Mouse (Mus musculus) neural tube, embryonic 11.5 days (tissue): ENCODE results near the gene Rimbp3. TPM values are rescaled to one million over a fixed set of nuclear protein-coding genes. Genes with fewer than 3 reads are reported as not detected.
A peak's percentile ranks its signal among the peaks of the same experiment; 100 is the strongest.

ENCODE experiments used
- ATAC-seq: fragments of 200-750 bp; cut with Nextera tagmentation; 2 replicates; pipeline ENCODE4 v1.8.0; 2017; ENCODE audit warnings: moderate number of reproducible peaks, mild to moderate bottlenecking, moderate TSS enrichment, moderate library complexity; ENCODE audit not compliant: insufficient read depth, low FRiP score, low TSS enrichment
- DNase-seq: peaks from one replicate; pipeline ENCODE4 v3.0.0-alpha.2; 2015; ENCODE audit warnings: low spot score
- H3K27ac ChIP-seq: fragments of 300-500 bp; sonication (generic); 2 replicates; pipeline ENCODE4 v1.5.1; 2014; ENCODE audit warnings: low read depth, mild to moderate bottlenecking, low read length
- H3K27me3 ChIP-seq: fragments of 300-500 bp; sonication (generic); 2 replicates; pipeline ENCODE4 v1.6.1; 2014; ENCODE audit warnings: mild to moderate bottlenecking, low read length, mixed read lengths; ENCODE audit not compliant: control insufficient read depth, insufficient read depth
- H3K36me3 ChIP-seq: fragments of 300-500 bp; sonication (generic); 2 replicates; pipeline ENCODE4 v1.6.1; 2014; ENCODE audit warnings: mild to moderate bottlenecking, low read length, moderate library complexity, mixed read lengths; ENCODE audit not compliant: control insufficient read depth, insufficient read depth
- H3K4me1 ChIP-seq: fragments of 300-500 bp; sonication (generic); 2 replicates; pipeline ENCODE4 v1.6.1; 2014; ENCODE audit warnings: low read length, mixed read lengths; ENCODE audit not compliant: control insufficient read depth, insufficient read depth
- H3K4me2 ChIP-seq: fragments of 300-500 bp; sonication (generic); 2 replicates; pipeline ENCODE4 v1.6.1; 2014; ENCODE audit warnings: low read depth, mild to moderate bottlenecking, moderate library complexity
- H3K4me3 ChIP-seq: fragments of 300-500 bp; sonication (generic); 2 replicates; pipeline ENCODE4 v1.5.1; 2014; ENCODE audit warnings: low read depth, low read length
- H3K9ac ChIP-seq: fragments of 300-500 bp; sonication (generic); 2 replicates; pipeline ENCODE4 v1.6.1; 2014; ENCODE audit warnings: mild to moderate bottlenecking, low read length
- H3K9me3 ChIP-seq: fragments of 300-500 bp; sonication (generic); 2 replicates; pipeline ENCODE4 v1.6.1; 2016; ENCODE audit warnings: low read length; ENCODE audit not compliant: control insufficient read depth
- WGBS: fragments of 180-500 bp; shearing (Covaris S2); extraction: QIAGEN DNeasy Blood & Tissue Kit; methylation state at CpG from one replicate; pipeline ENCODE4 v1.1.7; 2014; 5-methylcytosine and 5-hydroxymethylcytosine counted together
- polyA plus RNA-seq: library from polyadenylated mRNA; unstranded; fragments of >200 nt; fragmentation: Nextera tagmentation; extraction: Ambion mirVana; gene quantifications from 2 replicates; pipeline ENCODE4 v1.2.1, GENCODE M21; 2014

Gene Rimbp3
- polyA plus RNA-seq, 1 experiment from 2014 or later, result 1.1 TPM

DNA sequence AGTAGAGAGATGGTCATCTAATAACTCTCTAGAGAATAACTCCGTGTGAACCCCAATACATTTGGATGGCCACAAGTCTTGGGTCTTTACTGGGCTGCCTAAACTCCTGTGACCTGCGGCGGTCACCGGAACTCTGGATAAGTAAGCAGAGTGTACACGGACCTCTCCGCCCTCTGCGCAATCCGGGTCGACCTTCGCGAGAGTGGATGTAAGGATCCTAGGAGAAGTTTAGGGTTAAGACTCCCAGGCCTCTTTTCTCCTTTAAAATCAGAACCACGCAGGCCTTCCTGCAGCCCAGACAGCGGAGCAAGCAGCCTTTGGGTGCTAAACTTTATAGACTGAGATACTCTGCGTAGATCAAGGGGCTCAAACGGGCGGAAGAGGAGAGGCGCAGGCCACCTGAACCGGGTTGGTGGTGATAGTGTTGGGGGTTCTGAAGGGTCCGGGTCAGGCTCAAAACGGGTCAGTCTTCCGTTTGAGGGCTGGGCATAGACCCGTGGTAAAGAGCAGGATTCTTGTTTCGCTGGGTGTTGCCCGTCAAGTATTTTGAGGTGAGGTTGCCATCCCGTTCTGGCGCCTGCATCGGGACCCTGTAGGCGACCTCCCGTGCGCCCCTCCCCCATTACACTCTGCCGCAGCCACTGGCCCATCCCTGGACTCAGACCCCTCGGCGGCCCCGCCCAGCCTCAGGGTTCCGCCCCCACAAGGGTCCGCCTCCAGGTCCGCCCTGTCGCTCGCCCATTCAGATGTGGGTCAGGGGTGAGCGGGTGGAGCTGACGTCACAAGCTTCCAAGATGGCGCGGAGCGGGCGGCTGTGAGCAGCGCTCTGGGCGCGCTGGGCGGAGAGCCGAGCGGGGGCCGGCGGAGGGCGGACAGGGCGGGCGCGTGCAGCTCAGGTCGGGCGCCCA lies 24.6 kb downstream of the Rimbp3 start, which contains the start of gene Hic2:
Gene Hic2 (plus strand): TSS at position 779 of the 908 bp plus-strand sequence.
- H3K9ac ChIP-seq, result peak within 1 kb of the TSS; percentile 94
- peak within 1 kb of the TSS; percentile 80 for H3K4me2 ChIP-seq
- peak within 1 kb of the TSS; percentile 89 for H3K4me3 ChIP-seq
- peak within 1 kb of the TSS; percentile 93 for H3K27ac ChIP-seq
- WGBS, result under 1% methylated on average over 54 of the region's 59 CpGs
- DNase-seq, result peak; percentile 98
- H3K36me3 ChIP-seq, result no peaks in the 10 kb centered on the region
- H3K4me1 ChIP-seq, result peaks cover 16% of the 10 kb centered on the region
- H3K27me3 ChIP-seq, result no peaks in the 10 kb centered on the region
- ATAC-seq, result peak; percentile 98
- no peaks in the 10 kb centered on the region for H3K9me3 ChIP-seq

DNA sequence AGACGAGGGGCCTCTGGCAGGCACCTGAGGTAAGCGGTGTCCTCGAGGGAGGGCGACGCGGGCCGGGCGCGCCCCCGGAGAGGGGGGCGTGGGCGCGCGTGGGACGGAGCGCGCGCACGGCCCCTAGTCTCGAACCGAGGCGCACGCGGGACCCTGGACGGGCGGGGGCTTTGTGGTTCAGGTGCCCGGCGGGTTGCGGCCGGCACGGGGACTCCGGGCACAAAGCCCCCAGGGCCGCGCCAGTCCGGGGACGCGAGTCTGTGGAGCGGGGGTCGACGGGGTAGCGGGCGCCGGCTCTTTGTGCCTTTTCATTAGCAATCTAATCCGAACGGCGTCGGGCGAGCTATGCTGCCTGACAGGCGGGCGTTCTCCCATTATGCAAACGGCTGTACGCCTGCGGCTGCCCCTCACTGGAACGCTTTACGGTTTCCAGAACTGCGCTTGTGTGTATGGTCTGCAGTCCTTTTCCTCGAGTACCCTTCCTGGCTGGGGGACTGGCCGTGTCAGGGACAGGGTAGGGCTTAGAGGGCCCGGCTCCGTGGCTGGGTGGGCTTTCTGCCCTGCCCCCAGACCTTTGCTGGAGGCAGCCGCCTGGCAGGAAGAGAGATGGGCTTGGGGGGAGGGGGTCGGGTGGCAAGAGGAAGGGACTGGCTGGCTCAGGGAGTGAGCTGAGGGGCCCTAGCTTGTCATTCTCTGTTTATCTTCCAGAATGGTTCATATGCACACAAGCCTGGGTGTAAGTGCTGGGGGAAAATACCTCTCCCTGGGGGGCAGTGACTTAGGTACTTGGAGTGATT lies 25.5 kb downstream of the Rimbp3 start:
- Histone ChIP-seq H3K4me1 (peaks cover 16% of the 10 kb centered on the region), H3K36me3 (no peaks in the 10 kb centered on the region), H3K9ac (peak overlapping the region; percentile 94), H3K9me3 (no peaks in the 10 kb centered on the region), H3K27ac (peak overlapping the region; percentile 93), H3K27me3 (no peaks in the 10 kb centered on the region), H3K4me2 (peak overlapping the region; percentile 80), H3K4me3 (peak overlapping the region; percentile 89)
- WGBS, result under 1% methylated on average over 61 of the region's 62 CpGs
- DNase-seq (peak; percentile 82), ATAC-seq (peak; percentile 73)

DNA sequence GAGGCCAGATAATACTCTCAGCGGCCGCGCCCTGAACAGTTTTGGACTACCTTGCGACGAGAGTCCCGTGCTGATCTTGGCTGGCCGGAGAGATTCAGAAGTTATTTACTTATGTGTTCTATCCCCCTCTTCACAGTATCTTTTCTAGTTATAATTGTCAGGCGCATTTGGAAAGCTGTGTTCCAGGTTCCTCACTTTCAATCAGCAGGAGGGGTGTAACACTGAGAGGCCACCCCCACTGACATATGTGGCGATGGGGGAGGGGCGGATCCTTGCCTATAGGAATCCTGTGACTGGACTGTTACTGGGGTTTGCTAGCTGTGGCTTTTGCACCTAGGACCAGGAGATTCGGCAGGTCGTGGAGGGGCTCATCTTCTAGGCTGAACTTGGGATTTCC lies 26.1 kb downstream of the Rimbp3 start:
- H3K9me3 ChIP-seq, result no peaks in the 10 kb centered on the region

DNA sequence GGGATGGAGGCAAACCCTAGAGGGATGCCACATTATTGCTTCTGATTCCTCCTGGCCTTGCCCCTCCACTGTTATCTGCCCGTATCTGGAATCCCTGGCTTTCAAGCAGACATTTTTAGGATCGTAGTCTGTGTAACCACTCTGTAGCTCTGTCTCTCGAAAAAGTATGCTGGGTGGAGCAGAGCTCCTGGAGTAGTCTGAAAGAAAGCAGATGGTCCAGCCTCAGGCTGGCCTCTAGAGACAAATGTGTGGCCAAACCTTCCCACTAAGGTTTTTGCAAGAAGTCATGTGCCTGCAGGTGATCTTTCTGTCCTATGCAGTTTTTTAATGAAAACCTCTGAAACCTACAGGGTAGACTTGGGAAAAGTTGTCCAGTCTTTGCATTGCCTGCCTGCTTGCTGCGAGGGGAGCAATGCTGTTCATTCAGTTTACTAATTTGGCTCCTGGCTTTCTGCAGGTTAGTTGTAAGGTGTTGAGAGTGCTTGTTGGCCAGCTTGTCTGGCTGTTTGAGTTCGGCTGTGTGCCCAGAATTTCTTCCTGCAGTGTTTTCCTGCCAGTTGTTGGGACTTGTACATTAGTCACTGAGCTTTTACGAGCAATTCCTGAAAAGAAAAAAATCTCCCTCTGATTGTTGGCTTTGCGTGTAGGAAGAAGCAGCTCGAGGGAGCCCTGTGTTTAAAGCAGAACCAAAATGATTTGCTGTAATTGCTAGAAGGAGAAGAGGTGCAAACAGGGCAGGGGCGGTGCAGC lies 26.7 kb downstream of the Rimbp3 start:
- H3K4me1 ChIP-seq, result peaks cover 16% of the 10 kb centered on the region
- WGBS, result 58% methylated on average over 9 of the region's 9 CpGs
- H3K4me3 ChIP-seq, result peak overlapping the region; percentile 89
- peak overlapping the region; percentile 94 for H3K9ac ChIP-seq
- no peaks in the 10 kb centered on the region for H3K36me3 ChIP-seq
- no peak overlapping the region for H3K27ac ChIP-seq
- no peaks in the 10 kb centered on the region for H3K27me3 ChIP-seq
- H3K9me3 ChIP-seq, result no peaks in the 10 kb centered on the region
- DNase-seq (no peak), ATAC-seq (no peak)
- peak overlapping the region; percentile 80 for H3K4me2 ChIP-seq

More for the DNA sequence above, 26.1 kb downstream of the Rimbp3 start:
- WGBS, result 3% methylated on average over 12 of the region's 12 CpGs
- DNase-seq, result peak; percentile 69
- Histone ChIP-seq H3K36me3 (no peaks in the 10 kb centered on the region), H3K27me3 (no peaks in the 10 kb centered on the region), H3K4me2 (peak overlapping the region; percentile 80), H3K4me3 (peak overlapping the region; percentile 89), H3K27ac (peak overlapping the region; percentile 93), H3K4me1 (peaks cover 16% of the 10 kb centered on the region), H3K9ac (peak overlapping the region; percentile 94)
- no peak for ATAC-seq

DNA sequence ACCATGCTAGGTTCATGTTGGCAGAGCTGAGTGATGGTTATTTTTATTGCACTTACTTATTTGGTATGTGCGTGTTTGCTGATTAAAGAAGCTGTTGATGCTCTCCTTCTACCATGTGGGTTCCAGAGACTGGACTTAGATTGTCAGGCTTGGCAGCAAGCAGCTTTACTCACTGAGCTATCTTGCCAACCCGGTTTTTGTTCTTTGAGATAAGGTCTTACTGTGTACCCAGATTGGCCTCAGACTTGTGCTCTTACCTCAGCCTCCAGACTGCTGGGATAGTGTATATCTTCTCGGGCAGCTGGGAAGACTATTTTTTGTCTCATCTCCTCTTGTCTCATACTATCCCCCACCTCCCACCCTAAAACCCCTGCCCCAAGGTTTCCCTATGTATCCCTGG lies 29.2 kb downstream of the Rimbp3 start:
- 83% methylated on average over 3 of the region's 3 CpGs for WGBS
- Histone ChIP-seq H3K27me3 (no peaks in the 10 kb centered on the region), H3K9me3 (no peaks in the 10 kb centered on the region), H3K36me3 (no peaks in the 10 kb centered on the region), H3K9ac (no peak overlapping the region), H3K4me2 (no peak overlapping the region), H3K4me1 (peaks cover 16% of the 10 kb centered on the region), H3K4me3 (no peak overlapping the region), H3K27ac (no peak overlapping the region)
- no peak for ATAC-seq
- DNase-seq, result no peak

DNA sequence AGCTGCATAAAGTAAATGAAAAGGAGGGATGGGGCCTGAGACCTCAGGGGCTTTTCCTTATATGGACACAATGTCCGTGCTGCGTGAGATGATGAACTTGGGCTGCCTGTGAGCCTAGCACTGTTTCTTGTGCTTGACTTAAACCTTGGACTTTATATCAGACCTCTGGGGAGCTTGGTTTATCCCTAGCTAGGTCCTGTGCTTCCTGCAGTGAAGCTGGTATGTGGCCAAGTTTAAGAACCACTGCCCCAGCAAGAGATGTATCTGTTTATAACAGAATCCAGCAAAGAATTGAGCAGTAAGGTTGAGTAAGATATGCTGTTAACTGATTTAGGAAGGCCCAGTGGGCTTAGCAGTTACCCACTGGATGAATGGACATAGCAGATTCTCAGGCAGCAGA lies 31.0 kb downstream of the Rimbp3 start:
- Histone ChIP-seq H3K36me3 (no peaks in the 10 kb centered on the region), H3K27me3 (no peaks in the 10 kb centered on the region), H3K9me3 (no peaks in the 10 kb centered on the region), H3K4me2 (no peak overlapping the region), H3K27ac (no peak overlapping the region), H3K9ac (no peak overlapping the region), H3K4me1 (peaks cover 15% of the 10 kb centered on the region), H3K4me3 (no peak overlapping the region)
- DNase-seq (no peak), ATAC-seq (no peak)
- 85% methylated on average over 2 of the region's 2 CpGs for WGBS

DNA sequence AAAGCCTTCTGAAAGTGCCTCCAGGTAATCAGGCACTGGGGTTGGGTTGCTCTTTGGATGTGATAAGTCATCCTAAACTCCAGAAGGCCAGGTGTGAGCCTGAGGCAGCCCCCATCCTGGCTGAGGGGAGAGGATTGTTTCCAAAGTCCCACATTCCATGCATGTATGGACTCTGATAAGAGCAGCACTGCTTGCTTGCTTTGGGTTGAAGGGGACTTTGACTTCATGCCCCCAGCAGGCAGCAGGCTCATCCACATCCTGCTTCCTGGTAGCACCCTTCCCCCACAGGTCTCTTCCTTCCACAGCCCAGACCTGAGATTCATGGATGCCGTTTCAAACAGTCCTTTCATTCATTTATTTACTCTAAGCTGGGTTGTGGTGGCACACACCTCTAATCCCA lies 35.3 kb downstream of the Rimbp3 start:
- H3K9me3 ChIP-seq, result no peaks in the 10 kb centered on the region
- H3K27ac ChIP-seq, result no peak overlapping the region
- ATAC-seq (no peak), DNase-seq (no peak)
- H3K9ac ChIP-seq, result no peak overlapping the region
- H3K4me1 ChIP-seq, result 0 out of 2 replicates have a peak, but pooled peaks cover 3% of the 10 kb centered on the region
- no peaks in the 10 kb centered on the region for H3K27me3 ChIP-seq
- H3K36me3 ChIP-seq, result no peaks in the 10 kb centered on the region
- 60% methylated on average over 1 of the region's 1 CpGs for WGBS
- H3K4me2 ChIP-seq, result no peak overlapping the region
- no peak overlapping the region for H3K4me3 ChIP-seq

DNA sequence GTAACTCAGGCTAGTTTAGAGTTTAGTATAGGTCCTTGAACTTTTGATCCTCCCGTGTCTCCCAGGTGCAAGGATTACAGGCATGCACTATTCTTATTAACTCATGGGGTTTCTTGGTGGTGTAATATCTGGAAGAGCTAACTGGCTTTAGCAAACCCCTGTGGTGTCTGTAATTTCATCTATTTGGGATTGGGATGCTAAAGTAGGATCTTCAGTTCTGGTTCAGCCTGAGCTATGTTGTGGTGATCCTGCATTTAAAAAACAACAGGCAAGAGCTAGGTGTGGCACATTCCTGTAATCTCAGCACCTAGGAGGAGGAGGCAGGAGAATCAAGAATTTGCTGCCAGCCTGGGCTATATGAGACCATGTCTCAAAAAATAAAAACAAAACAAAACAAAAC lies 36.6 kb downstream of the Rimbp3 start:
- no peaks in the 10 kb centered on the region for H3K9me3 ChIP-seq
- no peak overlapping the region for H3K27ac ChIP-seq
- no peak overlapping the region for H3K4me3 ChIP-seq
- ATAC-seq (no peak), DNase-seq (no peak)
- H3K36me3 ChIP-seq, result no peaks in the 10 kb centered on the region
- no peak overlapping the region for H3K4me2 ChIP-seq
- no peaks in the 10 kb centered on the region for H3K27me3 ChIP-seq
- H3K4me1 ChIP-seq, result 0 out of 2 replicates have a peak, but pooled peaks cover 3% of the 10 kb centered on the region
- no peak overlapping the region for H3K9ac ChIP-seq
- 88% methylated on average over 1 of the region's 1 CpGs for WGBS
